Mouse (Mus musculus): ENCODE measurements around the gene Ticrr. TPM values are rescaled to one million over a fixed set of nuclear protein-coding genes. Genes with fewer than 3 reads are reported as not detected.

Gene Ticrr
- under 1 TPM; 0.12 to 0.20 TPM for total RNA-seq (2021)
- long read RNA-seq, experiment 1, result 0 reads
- long read RNA-seq, experiment 2, partial matches to known transcripts, result 0 of 1 reads
- long read RNA-seq, experiment 2, other reads (novel, unspliced or antisense), result 1 of 1 reads

DNA sequence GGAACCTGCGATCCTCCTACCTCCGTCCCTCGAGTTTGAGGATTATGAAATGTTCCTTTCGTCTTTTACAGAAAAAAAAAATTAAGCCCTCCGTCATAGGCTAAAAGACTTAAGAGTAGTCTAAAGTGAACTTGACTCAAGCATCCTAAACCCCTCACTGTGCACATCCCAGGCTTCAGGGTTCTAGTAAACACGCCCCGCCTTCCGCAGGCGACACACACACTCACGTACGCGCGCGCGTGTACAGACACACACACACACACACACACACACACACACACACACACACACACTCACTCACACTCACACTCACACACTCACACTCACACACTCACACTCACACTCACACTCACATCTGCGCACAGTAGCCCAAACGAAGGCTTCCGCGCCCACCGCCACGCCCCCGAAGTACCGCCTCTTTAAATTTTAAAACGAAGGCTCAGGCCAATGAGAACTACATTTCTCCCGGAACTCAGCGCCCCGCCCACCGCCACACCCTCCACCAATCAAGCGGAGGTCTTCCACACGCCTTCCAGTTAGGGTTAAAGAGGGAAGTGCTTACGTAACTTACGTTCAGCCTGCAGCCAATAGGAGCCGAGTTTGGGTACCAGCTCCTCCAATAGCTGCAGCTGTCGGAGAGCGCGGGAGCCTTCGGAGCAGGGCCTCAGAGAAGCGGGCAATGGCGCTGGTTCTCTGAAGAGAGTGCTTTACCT lies at the start of gene Ticrr:
Gene Ticrr (plus strand): TSS at position 619 of the 713 bp plus-strand sequence.
- peak; percentile 90 to 94 for DNase-seq
- intact Hi-C loops (cut with DNase I), result loop anchor here (5.0 kb wide), 1 partner anchor 68 kb away; no protein-coding TSS in a partner anchor

DNA sequence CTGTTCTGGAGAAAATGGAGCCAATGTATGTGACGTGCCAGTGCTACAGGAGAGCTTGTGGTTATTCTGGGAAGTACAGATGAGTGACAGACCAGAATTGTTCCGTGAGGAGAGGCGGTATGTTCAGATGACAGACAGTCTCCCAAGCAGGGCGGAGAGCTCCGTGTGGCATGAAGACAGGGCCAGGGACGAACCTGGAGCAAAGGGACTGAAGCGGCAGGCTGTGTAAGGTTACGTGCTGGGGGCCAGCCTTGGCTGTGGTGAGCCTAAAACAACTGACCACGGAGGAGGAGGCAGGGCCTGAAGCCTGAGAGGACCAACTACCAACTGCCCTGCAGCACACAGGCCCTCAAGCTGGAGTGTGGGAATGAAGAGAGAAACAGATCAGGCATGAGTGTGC lies 48.1 kb upstream of the Ticrr start:
- DNase-seq, result no peak
- intact Hi-C loops (cut with DNase I), result loop anchor here (2.0 kb wide), 1 partner anchor 117 kb away; no protein-coding TSS in a partner anchor

DNA sequence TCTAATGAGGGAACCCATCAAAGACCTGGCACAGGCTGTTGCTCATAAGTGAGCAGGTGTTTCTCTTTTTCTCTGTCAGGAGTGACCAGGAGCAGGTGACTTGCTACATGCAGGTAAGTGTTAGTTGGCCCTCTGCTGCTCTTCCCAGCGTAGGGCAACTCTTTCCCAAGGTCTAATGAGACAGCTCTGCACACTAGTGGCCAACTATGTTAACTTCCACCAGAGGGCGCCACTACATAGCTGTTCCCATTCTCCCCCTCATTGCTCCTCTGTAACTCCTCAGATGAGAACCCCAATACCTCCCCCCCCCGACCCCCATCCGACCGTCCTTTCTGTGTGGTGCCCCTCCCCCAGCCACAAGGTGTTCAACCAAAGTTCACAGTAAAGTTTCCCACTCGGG lies 47.2 kb upstream of the Ticrr start:
- intact Hi-C loops (cut with DNase I), result loop anchor here (2.0 kb wide), 1 partner anchor 116 kb away; no protein-coding TSS in a partner anchor
- DNase-seq, result peak in 1 of 2 experiments; percentile 26

DNA sequence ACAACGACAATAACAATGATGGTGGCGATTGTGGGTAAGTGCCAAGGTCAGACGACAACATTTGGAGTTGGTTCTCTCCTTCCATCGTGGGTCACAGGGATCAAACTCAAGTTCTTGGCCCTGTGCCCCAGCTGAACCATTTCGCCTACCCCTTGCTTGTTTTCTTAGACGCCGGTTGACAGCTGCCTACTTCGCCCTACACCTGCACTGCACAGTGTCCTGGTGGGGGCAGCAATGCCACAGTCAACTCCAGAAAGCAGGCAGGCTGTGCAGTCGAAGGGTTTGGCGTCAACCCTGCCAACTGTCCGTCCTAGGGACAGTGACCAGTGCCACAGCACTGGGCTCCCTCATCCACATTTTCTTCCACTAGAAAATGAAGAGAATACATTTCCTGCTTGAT lies 46.7 kb upstream of the Ticrr start:
- intact Hi-C loops (cut with DNase I), result loop anchor here (2.0 kb wide), 1 partner anchor 115 kb away; no protein-coding TSS in a partner anchor
- no peak for DNase-seq

DNA sequence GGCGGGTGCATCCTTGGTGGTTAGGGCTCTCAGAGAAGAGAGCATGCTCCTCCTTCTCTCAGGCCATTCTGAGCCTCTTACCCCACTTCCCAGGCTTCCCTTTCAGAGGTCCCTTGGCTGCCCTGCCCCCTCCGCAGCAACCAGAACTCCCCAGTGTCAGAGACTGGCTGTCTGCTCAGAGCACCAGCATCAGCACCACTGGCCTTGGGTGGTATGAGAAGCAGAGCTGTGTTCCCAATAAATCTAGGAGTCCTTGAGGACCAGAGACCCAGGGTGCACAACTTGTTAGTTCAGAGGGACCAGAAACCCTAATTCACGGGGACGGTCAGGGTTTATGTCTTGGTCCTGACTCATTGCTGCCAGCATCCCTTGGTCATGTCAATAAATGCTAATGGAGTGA lies 45.0 kb upstream of the Ticrr start:
- no peak for DNase-seq
- intact Hi-C loops (cut with DNase I), result no loop called here

DNA sequence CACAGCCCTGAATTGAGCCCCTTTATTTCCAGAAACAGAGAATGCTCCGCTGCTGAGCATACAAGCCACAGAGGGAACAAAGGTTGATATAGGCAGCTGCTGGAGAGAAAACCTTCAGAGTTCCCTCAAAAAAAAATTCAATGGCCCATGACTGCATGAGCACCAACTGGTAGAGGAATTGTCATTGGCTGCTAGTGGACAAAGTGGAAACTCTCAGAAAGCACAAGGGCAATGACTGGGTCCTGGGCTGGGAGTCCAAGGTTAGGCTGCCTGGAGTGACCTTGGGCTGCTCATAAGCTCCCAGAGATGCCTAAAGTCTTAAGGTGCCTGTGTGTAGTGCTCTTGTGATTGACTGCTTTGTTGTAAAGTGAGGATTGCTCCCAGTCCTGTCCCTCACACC lies 44.1 kb upstream of the Ticrr start:
- no peak for DNase-seq
- intact Hi-C loops (cut with DNase I), result no loop called here

DNA sequence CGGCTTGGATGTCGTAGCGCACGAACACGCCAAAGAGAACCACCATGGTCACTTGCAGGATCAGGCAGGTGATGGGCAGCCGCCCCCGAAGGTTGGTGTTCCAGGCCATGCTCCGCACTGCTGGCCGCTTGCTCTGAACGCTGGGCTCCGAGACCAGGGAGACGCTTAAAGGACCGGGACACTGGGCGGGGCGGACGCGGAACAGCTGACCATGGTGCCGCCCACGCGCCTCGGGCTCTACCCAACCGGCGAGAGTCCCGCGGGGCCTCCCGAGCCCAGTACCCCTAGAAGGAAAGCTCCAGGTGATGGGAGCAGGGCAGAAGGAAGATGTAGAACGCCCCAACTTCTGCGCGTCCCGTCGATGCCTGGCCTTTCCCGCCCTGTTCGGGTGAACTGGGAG lies 42.6 kb upstream of the Ticrr start, which contains the start of gene Rhcg:
Gene Rhcg (minus strand): TSS at position 240 of the 400 bp plus-strand sequence.
- intact Hi-C loops (cut with DNase I), result no loop called here
- no peak for DNase-seq

DNA sequence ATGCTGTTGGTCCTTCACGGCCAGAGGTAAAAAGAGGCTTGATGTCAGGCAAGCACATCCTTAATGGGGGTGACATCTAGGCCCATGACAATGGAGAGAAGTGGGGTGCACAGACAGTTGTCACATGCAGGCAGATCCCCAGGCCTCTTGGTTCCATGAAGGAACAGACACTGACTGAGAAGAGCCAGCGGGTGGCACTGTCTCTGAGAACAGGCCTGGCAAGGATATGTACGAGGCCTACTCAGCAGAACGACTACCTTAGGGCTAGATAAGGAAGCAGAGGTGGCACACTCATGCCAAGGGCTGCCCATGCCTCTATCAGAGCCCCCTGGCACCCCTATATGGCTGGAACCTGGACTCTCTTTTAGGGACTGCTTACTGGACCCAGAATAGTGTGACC lies 40.5 kb upstream of the Ticrr start:
- intact Hi-C loops (cut with DNase I), result no loop called here

DNA sequence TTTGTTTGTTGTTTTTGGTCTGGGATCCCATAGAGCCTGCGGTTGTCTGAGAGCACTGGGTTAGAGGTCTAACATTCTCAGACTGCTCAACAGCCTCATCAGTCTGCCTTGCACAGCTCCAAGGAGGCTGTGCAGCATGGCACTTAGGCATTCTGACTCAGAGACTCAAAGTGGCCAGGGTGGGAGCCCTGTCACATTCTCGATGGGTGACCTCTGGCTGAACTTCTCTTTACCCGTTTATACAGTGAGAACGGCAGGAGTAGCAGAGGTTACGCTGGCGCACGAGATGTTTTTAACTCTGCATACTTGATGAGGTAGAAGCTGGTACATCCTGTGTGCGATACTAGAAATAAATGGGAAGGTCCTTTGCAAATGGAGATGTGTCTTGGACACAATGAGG lies 36.9 kb upstream of the Ticrr start:
- no peak for DNase-seq
- intact Hi-C loops (cut with DNase I), result no loop called here

More for the DNA sequence above, 40.5 kb upstream of the Ticrr start:
- no peak for DNase-seq

DNA sequence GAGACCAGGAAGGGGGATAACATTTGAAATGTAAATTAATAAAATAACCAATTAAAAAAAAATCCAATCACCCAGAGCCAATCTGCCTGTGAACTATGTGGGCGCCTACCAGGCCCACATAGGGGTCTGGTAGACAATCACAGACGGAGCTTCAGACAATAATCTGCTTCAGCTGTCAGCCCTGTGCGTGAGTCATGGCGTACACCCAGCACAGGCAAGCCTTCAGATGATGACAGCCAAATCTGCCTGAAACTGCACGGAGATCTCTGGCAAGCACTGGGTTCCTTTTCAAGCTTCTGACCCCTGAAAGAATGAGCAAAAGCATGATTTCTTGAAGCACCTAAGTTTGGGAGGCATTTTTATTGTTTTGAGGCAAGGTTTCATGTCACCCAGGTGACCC lies 33.8 kb upstream of the Ticrr start:
- no peak for DNase-seq
- intact Hi-C loops (cut with DNase I), result no loop called here

DNA sequence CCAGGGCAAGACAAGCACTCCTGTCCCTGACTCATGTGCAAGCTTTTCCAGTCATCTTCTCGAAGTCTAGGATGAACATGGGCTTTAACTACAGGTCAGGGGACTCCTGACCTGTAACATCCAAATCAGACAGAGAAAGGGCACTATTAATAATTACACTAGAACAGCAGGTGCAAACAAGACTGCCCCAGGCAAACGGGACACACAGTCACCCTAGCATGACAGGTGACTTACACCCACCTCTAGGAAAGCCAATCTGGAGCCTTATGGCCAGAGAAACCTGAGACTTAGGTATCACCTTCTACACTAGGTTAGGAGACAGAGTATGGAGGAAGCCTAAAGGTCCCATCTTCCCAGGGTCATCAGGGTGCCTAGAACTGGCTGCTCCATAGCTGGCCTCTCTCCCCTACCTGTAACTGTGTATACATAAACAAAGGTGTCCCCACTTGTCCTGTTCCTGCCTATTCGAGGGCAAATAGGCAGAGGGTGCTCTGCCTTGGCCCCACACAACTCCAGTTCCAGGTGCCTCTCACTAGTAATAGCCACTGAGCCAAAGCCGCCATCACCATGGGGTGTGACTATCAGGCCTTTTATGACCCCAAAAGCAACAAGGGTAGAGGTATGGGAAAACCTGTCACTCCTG lies 31.6 kb upstream of the Ticrr start:
- DNase-seq, result no peak
- intact Hi-C loops (cut with DNase I), result no loop called here

DNA sequence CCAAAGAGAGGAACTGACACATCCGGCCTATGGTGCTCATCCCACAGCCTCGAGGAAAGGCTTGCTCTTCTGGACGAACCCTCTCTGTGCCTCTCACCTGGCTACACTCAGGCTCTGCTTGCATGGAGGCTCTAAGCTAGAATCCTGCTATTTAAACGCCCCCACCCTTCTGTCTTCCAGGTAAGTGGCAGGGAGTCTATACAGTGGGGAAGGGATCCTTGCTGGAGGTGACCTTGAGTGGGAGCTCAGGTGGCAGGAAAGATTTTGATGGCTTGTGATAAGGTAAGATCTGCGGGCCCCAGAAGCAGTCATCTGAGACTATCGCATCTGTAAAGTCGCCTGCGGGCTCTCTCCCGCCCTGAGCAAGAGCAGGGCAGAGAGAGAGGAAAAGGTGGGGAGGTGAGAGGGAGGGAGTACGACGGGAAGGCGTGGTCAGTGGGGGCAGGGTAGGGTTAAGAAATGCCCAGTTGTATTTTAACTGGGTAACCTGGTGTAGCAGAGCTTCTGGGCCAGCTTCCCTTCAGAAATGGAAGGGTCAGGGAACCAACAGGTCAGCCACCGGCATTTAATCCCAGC lies 28.1 kb upstream of the Ticrr start:
- intact Hi-C loops (cut with DNase I), result no loop called here
- DNase-seq, result no peak

DNA sequence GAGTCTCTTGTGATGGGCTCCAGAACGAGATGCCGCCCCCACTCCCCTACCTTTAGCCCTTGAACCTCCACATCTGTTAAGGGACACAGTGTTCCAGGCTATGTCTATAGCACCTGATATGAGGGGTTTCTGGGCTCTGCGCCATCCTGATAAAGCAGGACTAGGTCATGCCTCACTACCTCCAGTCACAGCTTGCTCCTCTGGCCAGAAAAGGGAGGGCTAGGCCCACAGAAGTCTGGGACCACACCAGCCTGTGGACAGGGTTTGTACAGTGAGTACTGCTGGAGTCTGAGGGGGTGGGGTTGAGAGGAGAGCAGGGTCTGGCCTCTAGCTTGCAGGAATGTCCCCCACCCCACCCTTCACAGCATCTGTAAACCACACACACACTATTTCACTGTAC lies 12.8 kb upstream of the Ticrr start:
- intact Hi-C loops (cut with DNase I), result no loop called here

DNA sequence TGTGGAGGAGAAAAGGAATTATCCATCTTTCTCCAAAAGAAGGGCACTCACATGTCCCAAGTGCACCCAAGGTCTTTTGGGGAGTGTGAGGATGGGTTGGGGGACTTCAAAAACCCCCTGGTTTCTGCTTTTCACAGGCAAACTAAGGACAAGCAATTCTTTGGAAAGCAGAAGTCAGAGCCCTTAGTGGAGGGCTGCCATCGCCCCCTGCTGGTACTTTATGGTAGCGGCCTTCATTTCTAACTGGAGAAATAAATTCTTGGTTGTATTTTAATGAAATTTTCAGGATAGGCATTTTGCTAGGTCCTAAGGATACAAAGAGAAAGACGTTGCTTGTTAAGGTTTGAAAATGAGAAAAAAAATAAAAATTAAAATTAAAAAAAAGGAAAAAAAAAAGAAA lies 11.0 kb upstream of the Ticrr start:
- intact Hi-C loops (cut with DNase I), result no loop called here
- DNase-seq, result peak in 1 of 2 experiments; percentile 11

More for the DNA sequence above, 12.8 kb upstream of the Ticrr start:
- no peak for DNase-seq

DNA sequence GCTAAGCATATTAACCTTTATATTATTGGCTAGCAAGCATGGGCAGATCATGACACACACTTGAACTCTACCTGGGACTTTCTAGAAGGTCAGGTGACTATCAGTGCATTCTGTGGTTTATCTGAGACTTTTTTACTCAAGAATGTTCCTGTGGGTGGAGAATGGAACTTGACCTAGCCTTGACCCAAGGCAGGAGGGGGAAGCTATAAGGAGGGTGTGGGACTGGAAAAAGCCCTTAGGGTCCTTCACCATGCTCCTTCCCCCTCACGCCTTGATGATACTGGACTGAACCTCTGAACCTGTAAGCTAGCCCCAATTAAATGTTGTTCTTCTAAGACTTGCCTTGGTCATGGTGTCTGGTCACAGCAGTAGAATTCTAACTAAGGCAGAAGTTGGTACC lies 5.8 kb upstream of the Ticrr start:
- intact Hi-C loops (cut with DNase I), result no loop called here

DNA sequence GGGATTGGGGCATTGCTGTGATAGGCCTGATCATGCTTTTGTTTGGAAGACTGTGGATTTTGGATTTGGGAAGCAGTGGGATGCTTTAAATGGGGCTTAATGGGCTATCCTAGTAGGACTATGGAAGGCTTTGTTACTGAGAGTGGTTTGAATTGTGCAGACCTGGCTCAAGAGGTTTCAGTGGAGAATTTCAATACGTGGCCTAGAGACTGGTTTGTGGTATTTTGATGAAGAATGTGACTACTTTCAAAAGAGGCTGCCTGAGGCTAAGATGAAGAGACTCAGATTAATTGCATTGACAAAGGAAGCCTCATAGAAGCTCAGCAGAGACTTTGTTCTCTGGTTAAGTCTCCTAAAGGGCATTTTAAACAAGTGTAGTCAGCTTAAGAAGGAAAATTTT lies 5.4 kb upstream of the Ticrr start:
- intact Hi-C loops (cut with DNase I), result no loop called here
- no peak for DNase-seq

More for the DNA sequence above, 5.8 kb upstream of the Ticrr start:
- DNase-seq, result no peak

DNA sequence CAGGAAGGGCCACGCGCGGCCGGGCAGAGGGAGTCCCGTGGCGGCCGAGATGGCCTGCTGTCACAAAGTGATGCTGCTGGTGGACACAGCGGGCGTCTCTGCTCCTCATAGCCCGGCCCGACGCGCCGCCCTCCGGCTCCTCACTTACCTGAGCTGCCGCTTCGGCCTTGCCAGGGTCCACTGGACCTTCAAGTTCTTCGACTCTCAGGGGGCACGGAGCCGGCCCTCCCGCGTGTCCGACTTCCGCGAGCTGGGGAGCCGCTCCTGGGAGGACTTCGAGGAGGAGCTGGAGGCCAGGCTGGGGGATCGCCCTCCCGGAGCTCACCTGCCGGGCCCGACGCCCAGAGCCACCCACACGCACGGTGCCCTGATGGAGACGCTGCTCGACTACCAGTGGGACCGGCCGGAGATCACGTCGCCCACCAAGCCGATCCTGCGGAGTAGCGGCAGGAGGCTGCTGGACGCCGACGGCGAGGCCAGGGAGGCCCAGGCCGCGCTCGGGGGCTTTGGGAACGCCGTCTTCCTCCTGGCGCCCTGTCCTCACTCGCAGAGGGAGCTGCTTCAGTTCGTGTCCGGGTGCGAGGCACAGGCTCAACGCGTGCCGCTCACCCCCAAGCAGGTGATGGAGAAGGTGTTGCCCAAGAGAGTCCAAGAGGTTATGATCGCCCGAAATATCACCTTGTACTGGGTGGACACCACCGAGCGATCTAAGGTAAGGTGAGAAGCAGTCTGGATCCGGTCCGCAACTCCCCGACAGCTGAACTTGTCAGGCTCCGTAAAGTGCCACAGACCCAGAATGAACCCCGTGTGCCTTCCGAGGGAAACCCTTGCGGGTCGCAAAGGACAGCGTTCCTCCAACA lies 525 bp downstream of the Ticrr start:
- intact Hi-C loops (cut with DNase I), result loop anchor here (5.0 kb wide), 1 partner anchor 67 kb away; no protein-coding TSS in a partner anchor
- peak in 1 of 2 experiments; percentile 9 for DNase-seq

DNA sequence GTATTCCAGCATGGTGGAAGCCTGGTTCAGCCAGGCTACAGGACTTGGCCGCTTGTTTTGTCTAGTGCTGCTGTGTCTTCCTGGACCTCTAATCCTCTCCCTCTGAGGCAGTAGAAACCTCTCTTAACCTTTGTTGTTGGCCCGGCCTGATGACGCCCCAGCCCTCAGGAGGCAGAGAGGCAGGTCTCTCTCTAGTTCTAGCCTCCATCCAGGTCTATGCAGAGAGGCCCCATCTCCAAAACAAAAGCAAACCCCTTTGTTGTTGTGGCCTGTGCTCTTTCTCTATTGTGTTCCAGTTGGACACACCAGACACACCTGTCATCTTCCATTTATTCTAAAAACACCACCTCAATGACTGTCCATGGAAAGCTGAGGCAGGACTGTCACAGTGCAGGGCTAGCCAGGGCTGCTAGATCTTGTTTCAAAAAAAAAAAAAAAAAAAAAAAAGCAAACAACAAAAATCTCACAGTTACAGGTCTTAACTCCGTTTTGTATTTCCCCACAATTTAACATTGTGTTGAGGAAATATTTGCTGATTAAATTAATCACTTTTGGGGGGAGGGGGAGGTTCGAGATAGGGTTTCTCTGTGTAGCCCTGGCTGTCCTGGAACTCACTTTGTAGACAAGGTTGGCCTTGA lies 1.4 kb downstream of the Ticrr start:
- no peak for DNase-seq
- intact Hi-C loops (cut with DNase I), result loop anchor here (5.0 kb wide), 1 partner anchor 66 kb away; no protein-coding TSS in a partner anchor

DNA sequence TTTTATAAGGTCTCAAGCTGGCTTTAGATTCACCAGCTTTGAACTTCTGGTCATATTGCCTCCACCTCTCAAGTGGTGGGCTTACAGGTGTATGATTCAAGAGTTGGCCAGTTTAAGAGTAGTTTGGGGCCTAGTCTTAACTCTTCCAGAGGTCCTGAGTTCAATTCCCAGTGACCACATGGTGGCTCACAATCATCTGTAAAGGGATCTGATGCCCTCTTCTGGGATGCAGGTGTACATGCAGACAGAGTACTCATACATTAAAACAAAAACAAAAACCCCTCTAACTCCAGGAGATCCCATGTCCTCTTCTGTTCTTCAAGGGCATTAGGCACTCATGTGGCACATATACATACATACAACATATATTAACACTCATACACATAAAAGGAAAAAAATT lies 6.7 kb downstream of the Ticrr start:
- intact Hi-C loops (cut with DNase I), result no loop called here
- no peak for DNase-seq

All from gastrocnemius, postnatal 36 days (tissue).